Mouse (Mus musculus) lung, postnatal 36 days (tissue): ENCODE data around the gene Olfr811.

Experiments
- DNase-seq: peaks from one replicate; pipeline ENCODE4 v3.0.0; 2022; ENCODE audit warnings: mixed read lengths

The Olfr811 gene

GRCm38 (mm10) chr10:129804296-129804695 lies at the start of gene Olfr811:
Olfr811 (minus strand) TSS chr10:129804396.
- DNase-seq, result no peak

- no peak for DNase-seq
Measured at GRCm38 (mm10) chr10:129847343-129847742, 43.1 kb upstream of the Olfr811 start.

GRCm38 (mm10) chr10:129845994-129846393 lies 41.8 kb upstream of the Olfr811 start, which contains the start of gene Olfr812:
Olfr812 (minus strand) TSS chr10:129846094.
- no peak for DNase-seq

- no peak for DNase-seq
Measured at GRCm38 (mm10) chr10:129794817-129795216, 9.4 kb downstream of the Olfr811 start, which contains the start of gene Olfr810. Olfr810 (minus strand) TSS chr10:129794917.

- no peak for DNase-seq
Measured at GRCm38 (mm10) chr10:129778123-129778522, 26.1 kb downstream of the Olfr811 start.

GRCm38 (mm10) chr10:129774338-129774737 lies 29.9 kb downstream of the Olfr811 start, which contains the start of gene Olfr809:
Olfr809 (plus strand) TSS chr10:129774638.
- DNase-seq, result no peak

- no peak for DNase-seq
Measured at GRCm38 (mm10) chr10:129765182-129765581, 39.0 kb downstream of the Olfr811 start, which contains the start of gene Olfr808. Olfr808 (plus strand) TSS chr10:129765482.

GRCm38 (mm10) chr10:129757693-129758092 lies 46.5 kb downstream of the Olfr811 start, which contains the start of gene Olfr807:
Olfr807 (minus strand) TSS chr10:129757793.
- no peak for DNase-seq
